Mouse (Mus musculus) G1E-ER4 (cell line): Measurements from ENCODE around the gene Kctd4. TPM values are rescaled to one million over a fixed set of nuclear protein-coding genes. Genes with fewer than 3 reads are reported as not detected.

ENCODE experiments used
- GATA1 ChIP-seq: IDR thresholded peaks from one replicate; pipeline ENCODE4 v1.8.0; 2012; ENCODE audit warnings: low read length, inconsistent platforms
- polyA plus RNA-seq: library from polyadenylated mRNA; stranded (reverse); fragments of >175 nt; gene quantifications from 2 replicates; pipeline ENCODE4 v1.2.3, GENCODE M21; 2012

Gene Kctd4
- not detected in 2 replicates for polyA plus RNA-seq

DNA sequence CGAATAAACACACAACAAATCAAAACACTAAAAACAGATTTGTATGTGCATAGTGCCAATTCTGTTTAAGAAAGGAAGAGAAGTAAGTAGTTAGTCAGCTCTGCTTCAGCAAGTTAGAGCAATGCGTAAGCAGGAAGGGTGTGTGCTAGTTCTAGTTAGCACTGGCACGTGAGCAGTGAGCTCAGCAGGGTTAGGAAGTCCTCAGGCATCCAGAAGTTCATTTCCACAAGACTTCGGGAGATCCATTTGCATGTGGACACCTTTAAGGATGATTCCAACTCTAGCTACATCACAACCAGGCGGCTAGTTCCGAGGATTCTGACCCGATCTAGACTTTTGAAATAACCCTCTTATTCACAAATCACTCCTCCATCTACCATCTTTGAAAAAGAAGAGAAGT lies at the start of gene Kctd4:
Gene Kctd4, plus strand, starts transcription at position 244 of the 400 bp plus-strand sequence.
- no peak for TF ChIP-seq GATA1

DNA sequence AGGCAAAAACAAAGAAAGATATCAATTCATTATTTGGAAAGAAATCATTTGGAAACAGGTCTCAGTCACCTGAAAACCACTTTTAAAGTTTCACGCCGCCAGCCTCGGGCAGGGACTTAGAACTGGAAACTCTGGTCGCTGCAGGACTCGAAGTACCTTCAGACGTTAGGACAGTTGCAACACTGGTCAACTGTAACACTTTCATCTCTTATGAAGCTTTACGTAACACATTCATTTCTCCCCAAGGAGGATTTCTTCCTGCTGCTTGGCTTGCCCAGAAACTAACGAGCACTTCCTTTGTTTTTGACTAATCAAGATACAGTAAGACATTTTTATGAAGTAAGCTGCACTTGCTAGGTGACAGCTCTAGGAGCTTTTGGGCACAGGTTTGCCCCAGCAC lies 47.9 kb upstream of the Kctd4 start:
- no peak for TF ChIP-seq GATA1

DNA sequence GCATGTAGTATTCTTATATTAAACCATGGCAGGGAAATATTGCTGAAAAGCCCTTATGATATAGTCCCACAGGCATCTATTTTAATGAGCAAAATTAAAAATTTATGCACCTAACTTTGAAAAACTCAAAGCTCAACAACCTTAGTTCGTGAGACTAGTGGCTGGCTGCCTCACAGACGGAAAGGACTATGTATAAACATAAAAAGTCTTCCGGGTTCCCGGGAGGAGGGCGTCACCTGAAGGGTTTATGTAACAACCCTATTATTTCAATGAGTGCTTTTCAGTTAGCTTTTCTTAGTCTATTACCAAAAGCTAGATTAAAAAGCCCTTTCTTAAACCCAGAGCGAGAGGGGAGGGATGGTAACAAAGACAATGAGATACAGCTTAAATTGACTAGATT lies 42.8 kb upstream of the Kctd4 start:
- no peak for TF ChIP-seq GATA1

DNA sequence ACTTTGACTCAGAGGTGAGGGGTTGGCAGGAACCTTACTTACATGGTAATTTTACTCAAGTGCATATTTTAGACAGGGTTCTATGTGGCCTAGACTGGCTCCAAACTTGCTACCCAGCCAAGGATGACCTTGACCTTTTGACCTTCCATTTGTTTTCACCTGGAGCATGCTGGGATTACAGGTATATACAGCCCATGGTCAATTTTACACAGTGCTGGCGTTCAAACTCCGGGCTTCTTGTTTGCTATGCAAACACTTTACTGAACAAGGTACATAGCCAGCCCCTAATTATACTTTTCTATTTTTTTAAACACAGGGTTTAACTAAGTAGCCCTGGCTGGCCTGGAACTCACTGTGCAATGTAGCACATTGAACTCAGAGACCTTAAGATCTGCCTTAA lies 42.1 kb upstream of the Kctd4 start:
- no peak for TF ChIP-seq GATA1

DNA sequence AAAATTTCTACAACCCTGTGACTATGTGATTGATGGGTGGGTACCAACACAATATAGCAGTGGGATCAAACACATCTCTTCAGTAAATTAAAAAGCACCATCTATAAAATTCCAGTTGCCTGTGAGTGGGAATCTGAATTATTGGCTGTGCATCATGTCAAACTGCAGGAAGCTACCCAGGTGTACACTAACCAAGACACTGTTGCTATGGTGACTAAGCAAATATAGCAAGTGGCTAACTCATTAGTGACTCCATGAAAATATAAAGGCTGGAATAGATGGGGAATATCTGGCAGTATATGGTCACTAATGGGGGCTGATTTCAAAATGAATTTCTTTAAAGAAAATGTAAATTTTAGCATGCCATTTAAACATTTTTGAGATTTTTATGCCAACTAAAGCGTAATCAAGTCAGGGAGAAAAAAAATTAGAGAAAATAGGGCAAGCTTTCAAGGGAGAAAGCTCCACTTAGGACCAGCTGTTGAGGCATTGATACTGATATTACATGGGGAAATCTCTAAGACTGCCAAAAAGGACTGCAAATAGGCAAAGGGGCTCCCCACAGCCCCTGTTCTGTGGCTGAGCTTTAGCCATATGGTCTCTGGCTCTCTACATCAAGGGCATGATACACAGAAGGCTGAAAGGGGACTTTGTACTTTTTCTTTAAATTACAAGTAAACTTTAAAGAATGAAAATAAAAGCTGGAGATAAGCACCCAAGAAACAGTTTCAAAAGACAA lies 31.3 kb upstream of the Kctd4 start:
- no peak for TF ChIP-seq GATA1

DNA sequence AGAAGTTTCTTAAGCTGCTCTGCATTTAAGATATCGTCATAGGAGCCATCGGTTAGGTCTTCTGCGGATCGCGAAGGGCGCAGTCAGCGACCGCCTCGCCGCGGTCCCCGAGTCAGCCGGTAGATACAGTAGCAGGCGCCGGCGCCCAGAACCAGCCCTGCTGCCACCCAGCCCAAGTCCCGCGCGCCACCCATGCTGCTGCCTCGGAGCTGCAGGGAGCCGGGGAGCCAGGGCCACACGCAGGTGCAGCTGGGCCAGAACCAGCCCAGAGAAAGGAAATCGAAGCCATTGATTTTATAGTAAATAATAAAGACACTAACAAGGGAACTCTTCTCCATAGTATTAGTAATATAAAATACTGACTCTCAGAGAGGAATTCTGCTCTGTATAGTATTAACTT lies 23.5 kb upstream of the Kctd4 start:
- no peak for TF ChIP-seq GATA1

DNA sequence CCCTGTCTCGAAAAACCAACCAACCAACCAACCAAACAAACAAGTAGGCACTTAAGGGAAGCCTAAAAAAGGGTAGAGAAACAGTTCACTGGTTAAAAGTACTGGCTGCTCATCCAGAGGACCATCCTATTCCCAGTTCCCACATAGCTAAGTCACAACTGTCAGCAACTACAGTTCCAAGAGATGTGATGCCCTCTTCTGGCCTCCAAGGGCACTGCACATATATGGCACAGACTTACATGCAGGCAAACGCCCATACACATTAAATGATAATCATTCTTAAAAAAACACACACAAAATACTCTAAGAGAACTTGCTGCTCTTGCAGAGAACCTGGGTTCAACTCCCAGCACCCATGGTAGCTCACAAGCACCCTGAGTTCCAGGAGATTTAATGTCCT lies 20.4 kb upstream of the Kctd4 start:
- TF ChIP-seq GATA1: no peak

DNA sequence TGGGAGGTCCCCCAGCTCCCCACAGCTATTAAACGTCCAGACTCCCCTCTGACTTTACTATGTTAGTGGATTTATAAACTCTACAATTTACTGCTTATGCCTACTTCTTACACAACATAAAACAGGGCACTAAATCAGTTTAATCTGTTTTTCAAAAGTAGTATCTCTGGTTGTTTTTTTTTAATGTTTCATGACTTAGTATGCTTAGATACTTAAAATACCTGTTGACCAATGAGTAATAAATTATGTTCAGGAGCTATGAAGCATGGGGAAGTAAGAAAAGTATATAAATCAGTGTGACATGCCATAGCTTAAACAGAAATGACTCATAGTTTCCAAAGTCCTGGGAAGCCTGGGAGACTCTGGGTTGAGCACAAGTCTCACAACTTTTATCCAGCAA lies 17.1 kb upstream of the Kctd4 start:
- no peak for TF ChIP-seq GATA1

DNA sequence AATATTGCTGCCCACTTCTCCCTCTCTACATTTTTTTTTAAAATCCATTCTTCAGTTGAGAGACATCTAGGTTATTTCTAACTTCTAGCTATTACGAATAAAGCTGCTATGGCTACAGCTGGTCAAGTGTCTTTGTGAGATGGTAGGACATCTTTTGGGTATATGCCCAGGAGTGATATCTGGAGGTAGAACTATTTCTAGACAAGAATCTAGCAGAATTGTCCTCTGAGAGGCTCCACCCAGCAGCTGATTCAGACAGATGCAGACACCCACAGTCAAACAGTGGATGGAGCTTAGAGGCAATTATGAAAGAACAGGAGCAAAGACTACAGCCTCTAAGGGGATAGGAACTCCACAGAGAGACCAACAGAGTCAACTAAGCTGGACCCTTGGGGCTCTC lies 13.3 kb upstream of the Kctd4 start:
- TF ChIP-seq GATA1: no peak

DNA sequence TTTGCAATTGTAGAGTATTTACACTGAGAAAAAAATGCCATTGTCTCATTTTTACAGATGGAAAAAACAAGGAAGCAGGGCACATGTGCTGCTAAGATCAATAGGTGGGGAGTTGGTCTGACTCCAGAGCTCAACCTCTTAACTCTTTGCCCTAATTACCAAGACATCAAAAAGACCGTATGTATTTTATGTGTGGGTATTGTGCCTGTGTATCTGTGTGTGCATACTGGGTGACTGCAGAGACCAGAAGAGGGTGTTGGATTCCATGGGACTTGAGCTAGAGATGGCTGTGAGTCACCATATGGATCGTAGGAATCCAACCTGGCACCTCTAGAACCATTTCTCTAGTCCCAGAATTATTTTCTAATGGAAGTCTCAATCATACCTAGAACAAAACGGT lies 12.4 kb upstream of the Kctd4 start:
- TF ChIP-seq GATA1: no peak

DNA sequence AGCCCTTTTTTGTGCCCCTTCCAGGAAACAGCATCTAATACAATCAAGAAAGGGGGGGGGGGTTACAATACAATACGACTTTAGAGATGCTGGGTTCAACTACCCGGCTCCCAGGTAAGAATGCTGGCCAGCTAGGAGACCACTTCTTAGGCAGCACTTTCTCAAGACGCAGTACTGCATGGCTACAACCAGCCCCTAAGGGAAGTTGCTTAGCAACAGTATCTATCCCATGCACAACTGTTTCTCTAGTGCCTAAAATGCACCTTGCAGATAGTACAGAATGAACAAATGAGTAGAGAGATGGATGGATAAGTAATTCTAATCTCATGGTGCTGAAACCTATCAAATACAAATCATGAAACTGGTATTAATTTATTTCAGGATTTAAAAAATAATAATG lies 7.1 kb upstream of the Kctd4 start:
- TF ChIP-seq GATA1: no peak

DNA sequence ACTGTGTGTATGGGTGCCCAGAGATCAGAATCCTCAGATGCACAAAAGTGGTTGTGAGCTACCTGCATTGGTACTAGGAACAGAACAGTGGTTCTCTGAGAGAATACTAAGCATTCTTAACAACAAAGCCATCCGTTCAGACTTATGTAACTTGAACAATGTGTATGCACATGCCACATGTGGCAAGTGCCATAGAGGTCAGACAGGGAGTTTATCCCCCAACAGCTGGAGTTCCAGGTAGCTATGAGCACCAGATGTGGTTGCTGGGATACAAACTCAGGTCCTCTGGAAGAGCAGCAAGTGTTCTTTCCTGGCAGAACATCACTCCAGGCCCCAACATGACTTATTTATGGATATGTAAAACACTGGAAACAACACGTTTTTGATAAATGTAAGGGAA lies 1.8 kb upstream of the Kctd4 start:
- TF ChIP-seq GATA1: no peak

DNA sequence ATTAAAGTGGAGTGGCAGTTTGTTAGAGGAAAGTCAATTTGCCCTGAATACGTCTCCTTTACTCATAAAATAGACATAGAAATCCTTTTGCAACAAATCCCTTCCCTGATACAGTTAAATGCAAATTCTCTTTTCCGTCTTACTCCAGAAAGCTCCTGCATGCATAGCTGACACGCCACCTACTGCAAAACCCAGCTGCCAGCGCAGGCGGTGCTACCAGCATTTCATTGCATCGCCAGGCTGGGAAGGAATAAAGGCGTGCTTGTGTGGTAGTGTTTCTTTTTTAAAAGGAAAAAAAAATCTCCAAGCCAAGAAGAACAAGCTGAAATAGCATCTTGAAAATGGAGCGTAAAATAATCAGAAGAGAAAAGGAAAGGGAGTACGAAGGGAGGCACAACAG lies 7.4 kb downstream of the Kctd4 start:
- no peak for TF ChIP-seq GATA1

DNA sequence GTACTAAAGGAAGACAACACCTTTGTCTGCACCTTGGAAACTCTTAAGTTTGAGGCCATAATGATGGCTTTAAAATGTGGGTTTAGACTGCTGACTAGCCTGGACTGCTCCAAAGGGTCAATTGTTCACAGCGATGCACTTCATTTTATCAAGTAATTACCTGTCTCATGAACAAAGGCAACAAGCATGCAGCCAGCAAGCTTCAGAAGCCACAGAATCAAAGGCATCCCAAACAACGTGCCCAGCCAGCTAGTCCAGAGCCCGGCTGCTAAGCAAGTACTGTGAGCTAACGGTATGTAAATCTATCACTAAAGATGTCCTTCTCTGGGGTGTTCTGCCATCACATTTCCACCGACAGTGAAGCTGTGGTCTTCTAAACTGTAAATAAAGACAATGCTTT lies 8.4 kb downstream of the Kctd4 start:
- no peak for TF ChIP-seq GATA1

DNA sequence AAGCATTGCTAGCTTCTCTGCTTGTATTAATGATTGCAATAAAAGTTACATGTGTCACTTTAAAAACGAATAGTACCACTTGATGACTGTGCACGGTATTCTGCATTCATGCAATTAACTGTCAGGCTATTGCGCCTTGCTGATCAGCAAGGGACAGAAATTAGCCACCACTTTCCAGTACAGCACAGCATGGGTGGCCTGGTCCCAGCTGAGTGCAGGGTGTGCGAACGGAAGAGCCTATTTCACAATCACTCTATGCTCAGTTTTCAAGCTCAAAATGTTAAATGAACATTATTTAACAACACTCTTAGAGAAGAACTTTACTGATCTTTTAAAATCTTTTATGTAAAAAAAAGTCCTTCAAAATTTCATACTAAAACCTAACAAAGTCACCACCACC lies 9.2 kb downstream of the Kctd4 start:
- TF ChIP-seq GATA1: no peak

DNA sequence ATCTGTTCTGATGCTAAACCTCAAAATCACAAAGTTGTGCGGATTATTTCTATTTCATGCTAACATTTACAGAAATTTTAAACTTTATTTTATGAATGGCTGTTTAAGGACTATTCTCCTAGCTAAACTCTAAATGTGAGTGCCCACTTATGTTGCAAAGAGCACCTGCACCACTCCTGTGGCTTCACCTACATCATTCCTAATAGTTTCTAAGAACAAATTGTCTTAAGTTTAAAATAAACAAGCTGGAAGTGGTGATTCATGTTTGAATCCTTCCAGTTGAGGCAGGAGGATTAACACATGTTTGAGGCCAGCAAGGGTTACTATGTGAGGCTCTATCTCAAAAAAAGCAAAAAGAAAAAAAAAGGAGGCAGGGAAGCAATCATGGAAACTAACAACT lies 9.6 kb downstream of the Kctd4 start:
- no peak for TF ChIP-seq GATA1

DNA sequence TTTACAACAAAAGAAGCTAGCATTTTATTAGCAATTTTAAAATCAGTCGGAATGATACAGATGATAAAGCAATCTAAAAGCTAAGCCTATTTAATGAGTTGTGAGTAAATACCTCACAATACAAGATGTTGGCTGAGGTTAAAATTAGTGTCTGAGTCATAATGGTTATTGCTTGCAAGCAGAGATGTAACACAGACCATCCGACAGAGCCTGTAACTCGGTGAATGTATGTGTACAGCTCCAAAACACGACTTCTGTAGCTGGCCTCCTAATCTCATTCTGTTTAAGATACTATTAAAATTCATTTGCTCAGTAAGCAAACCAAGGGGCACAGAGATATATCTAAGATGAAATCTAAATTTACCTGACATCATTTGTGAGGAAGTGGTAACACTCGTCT lies 12.5 kb downstream of the Kctd4 start:
- TF ChIP-seq GATA1: no peak

DNA sequence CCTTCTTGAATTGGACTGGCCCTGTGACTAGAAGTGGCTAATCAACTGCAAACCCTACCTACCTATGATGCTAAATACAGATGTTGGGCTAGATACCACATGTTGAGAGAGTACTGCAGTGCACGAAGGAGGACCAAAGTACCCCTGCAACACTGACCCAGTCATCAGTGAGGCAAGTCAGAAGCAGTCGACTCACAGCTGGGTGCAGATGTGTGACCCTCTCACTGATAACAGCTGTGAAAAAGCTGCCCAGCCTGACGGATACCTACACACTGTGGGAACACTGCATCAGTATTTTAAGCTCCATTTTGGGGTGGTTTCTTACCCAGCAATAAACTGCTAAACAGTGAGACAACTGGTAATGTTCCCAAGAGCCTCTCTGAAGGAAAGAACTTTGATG lies 21.3 kb downstream of the Kctd4 start:
- TF ChIP-seq GATA1: no peak

DNA sequence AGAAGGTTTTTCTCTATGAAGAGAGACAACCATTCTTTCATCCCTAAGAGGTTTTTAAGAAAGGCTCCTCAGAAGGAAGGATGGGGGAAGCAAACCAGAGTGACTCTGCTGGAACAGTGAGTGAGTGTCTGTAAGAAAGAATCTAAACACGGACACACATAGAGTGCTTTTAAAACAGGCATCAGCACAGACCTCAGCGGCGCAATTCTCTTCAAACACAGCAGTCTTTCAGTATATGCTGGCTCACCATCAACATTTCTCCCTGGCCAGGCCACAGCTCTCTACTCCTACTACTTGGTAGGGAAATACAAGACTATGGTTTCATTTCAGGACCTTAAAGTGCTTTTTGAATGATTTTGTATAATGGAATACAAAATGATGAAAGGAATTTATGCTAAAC lies 26.4 kb downstream of the Kctd4 start:
- no peak for TF ChIP-seq GATA1
